Mouse (Mus musculus): ENCODE data around the gene Samd4. TPM values are rescaled to one million over a fixed set of nuclear protein-coding genes. Genes with fewer than 3 reads are reported as not detected.

The Samd4 gene
- total RNA-seq, 2 experiments from 2014 or later = 25.9 to 29.3 TPM

DNA sequence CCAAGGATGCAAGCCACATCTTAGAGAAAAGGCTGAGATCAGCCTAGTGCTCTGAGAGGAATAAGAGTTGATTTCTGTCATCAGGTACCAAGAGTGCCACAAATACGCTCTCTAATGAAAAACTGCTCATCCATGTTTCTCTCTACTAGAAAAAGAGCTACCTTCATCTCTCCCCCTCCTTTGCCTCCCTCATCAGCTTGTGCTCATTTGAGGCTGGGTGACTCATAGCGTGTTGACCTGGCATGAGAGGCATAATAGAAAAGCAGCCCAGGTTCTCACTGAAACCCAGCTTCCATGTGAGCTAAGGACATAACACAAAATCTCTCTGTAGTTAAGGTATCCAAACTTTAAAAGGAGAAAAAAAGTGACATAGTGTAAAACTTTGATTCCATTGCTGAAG, 176.3 kb downstream of the Samd4 start:
- DNase-seq (ENCODE audit: low spot score in 2 of 2) = no peak

DNA sequence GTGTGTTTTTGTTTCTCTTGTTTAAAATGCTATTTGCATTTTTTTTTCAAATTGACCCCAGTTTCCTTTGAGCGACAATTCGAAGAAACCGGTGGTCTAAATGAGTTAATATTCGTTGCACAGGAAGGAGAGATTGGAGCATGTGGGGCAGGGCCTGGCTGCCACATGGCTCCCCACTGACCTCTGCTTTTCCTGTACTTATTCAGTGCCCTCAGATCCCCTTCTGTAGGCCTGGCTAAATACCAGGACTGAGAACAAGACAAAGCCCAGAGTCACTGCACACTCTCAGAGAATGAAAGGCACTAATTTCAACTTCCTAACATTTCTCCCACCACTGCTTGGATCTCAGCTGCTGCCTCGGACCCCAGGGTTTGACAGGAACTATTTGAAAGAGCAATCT, 182.4 kb downstream of the Samd4 start:
- no peak for DNase-seq (ENCODE audit: low spot score in 2 of 2)

DNA sequence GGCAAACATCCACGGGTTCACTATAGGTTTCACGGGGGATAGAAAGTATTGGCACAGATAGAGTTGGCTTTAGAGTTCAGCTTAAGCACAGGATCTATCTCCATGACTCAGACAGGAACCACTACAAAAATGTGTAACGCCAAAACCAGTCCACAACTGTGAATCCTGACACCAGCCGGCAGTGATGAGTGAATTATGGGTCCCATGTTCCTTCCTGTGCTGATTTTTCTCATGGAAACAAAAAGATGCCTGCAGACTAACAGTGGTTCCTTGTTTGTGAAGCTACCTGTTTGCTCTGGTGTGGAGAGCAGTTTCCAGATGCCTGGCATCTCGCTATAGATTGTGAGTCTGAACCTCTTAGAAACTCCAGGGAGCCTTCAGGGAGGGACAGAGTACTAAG, 184.2 kb downstream of the Samd4 start:
- DNase-seq (ENCODE audit: low spot score in 2 of 2) = no peak

DNA sequence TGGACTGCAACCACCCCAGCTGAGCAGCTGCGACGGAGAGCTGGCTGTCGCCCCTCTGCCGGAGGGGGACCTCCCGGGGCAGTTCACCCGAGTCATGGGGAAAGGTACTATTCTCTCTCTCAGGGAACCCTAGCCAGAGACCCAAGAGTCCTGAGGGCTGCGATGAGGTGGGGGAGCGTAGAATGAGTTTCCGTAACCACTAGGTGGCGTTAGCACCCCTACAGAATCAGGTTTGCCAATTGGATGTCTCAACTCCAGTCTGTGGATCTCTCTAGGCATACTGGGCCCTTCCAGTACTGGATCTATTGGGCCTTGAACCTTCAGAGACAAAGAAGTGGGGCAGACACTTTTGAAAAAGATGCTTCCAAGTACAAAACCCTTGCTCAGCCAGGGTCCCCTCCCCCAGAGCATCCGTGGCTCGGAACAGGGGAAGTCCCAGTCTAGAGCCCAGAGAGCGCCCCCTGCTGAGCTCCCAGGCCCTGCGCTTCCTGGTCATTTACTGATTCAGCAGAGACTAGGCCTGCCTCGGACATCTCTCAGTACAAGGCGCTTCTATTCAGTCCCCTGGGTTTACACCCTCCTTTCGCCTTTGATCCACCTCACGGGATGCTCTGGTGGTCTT, 191.5 kb downstream of the Samd4 start:
- DNase-seq (ENCODE audit: low spot score in 2 of 2) = no peak

DNA sequence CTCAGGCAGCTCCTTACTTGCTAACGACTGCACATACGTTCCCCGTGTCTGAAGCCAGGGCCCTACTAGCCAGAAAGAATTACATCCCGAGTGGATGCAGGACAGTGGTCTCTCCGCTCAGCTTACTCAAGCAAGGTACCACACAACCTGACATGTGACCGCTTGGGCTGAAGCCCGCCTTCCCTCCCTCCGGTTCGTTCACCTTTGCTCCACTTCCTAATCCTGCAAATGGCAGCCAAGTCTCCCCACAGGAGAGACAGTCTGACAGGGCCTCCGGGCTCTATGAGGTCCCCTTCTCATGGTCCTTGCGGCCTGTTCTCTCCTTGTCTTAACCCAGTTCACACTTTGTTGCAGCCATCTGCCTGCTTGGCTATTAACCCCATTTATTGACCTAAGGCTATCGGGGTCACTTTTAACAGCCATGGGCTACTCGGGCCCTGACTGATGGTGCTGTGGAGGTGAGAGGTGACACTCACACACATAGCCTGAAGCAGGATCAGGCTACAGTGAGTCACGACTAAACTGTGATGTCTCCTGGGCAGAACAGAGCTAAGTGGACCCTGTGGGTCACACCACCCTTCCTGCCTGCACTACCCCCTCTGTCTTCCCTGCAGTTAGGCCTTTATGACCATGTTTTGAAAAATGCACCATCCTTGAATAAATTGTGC, 192.5 kb downstream of the Samd4 start:
- no peak for DNase-seq (ENCODE audit: low spot score in 2 of 2)

DNA sequence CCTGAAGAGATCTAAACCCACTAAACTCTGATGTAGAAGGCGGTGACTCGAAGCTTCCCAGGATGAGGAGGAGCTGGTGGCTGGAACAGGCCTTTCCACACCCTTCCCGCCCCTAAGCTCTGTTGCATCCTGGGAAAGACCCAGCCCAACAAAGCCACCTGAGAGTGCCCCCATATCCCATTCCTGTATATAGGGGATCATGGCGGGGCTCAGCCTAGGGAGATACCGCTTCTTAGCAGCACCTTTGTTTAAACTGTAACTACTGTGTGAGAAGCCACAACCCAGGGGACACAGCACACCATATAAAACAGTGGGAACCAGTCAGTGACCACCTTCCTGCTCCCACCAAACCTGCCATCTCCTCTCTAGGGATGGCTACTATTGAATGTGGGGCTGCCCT, 193.2 kb downstream of the Samd4 start:
- DNase-seq (ENCODE audit: low spot score in 2 of 2) = no peak

DNA sequence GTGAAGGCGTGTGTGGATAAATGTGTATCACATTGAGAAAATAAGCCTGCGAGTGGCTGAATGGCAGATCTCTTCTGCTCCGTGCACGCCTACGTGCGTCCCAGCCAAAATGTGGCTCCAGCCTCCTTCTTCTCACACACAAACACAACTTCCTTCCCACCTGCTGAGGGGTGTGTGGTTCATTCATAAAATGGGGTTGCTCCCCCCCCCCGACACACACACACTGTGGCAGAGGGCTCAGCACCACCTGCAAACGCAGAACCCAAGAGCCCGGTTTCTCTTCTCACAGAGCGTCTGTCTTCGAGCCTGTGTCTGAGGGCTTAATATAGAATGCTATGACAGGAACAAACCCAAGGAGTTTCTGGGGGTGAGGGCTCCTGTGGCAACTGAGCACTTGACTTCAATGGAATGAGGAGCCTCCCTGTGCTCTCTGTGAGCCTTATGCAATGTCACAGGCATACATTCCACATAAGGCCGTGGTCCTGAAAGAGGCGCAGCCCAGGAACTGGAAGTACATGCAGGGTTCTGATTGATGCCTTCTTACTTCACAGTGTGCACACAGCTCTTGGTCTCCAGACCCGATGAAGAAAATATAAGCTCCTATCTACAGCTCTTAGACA, 194.4 kb downstream of the Samd4 start:
- DNase-seq (ENCODE audit: low spot score in 2 of 2) = peak in 1 of 2 experiments; percentile 16

DNA sequence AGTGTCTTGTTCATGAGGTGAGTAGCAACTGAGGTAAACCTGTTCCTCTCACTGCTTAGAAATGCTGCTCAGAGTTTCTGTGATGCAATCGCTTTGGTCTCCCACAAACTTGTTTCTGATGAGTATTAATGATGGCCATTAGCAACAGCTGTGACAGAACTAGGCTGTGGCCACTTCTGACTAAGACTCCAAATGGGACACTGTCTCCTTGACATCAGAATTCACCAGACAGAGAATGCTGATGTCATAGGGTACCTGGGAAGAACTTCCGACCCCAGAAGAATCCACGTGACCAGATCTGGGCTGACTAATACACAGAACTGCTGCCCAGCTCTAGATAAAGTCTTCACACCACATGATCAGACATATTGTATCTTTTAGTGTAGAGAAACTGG, 194.9 kb downstream of the Samd4 start:
- no peak for DNase-seq (ENCODE audit: low spot score in 2 of 2)

DNA sequence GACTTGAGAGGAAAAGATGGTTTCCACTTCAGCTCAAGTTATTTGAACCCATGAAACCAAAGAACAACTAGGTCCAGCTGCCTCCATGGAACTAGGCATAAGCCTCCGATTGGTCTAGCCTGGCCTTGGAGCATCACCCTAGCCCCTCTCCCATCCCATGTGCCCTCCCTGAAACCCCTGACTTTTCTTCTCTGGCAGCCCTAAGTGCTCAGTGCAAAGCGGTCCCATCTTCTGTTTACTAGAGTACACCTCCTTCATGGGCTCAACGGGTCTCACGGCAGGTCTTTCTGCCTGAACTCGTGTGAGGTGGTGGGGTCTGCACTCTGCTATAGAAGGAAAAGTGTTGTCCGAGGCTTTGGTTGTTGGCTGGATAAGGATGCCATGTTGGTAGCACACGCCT, 197.3 kb downstream of the Samd4 start:
- no peak for DNase-seq (ENCODE audit: low spot score in 2 of 2)

DNA sequence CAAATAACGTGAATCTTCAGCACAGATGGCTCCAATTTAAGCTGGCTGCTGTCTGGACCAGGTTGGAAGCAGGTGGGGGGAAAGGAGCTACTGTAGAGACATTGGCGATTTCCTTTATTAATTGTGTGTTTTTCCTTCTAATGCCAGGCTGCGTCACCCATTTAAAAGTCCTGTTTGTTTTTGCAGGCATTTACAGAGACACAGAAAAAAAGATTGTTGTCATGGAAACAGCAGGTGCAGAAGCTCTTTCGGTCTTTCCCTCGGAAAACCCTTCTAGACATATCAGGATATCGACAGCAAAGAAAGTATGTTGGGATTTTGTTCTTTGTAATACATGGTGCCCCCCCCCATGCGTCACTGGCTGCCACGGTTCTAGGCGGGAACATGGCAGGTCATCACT, 200.7 kb downstream of the Samd4 start:
- DNase-seq (ENCODE audit: low spot score in 2 of 2) = no peak

DNA sequence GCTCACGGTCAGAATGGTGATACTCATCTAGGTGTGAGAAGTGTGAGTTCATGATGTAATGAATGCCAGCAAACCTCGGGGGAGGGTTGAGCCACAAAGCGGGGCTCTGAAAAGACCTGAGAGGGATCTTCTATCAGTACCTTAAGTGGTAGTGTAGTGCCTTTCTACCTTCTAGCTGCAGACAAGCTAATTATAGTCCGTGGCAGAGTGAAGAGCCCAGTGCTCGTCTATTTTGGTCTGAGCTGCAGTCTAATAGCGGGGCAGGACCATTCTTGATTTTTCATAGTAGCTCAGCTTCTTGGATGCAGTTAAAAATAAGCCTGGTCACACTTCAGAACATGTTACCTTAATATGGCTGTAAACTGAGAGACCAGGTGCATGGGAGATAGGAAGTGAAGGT, 201.2 kb downstream of the Samd4 start:
- DNase-seq (ENCODE audit: low spot score in 2 of 2) = no peak

DNA sequence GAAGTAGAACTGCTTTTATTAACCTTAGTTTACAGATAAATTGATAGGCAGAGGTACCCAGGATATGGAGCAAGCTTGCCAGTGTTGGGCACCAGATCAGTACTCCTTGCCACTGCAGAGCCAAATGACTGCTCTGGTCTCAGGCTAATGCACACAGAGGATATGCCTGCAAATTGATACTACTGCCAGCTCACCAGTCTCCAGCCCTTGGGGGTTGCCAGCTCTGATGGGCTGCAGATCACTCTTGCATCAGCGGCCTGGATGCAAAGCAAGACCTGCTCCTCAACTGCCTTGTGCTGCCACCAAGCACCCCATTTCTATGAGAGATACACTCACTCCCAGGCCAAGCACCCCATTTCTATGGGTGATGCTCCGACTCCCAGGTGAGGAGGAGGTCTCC, 202.0 kb downstream of the Samd4 start:
- DNase-seq (ENCODE audit: low spot score in 2 of 2) = no peak

DNA sequence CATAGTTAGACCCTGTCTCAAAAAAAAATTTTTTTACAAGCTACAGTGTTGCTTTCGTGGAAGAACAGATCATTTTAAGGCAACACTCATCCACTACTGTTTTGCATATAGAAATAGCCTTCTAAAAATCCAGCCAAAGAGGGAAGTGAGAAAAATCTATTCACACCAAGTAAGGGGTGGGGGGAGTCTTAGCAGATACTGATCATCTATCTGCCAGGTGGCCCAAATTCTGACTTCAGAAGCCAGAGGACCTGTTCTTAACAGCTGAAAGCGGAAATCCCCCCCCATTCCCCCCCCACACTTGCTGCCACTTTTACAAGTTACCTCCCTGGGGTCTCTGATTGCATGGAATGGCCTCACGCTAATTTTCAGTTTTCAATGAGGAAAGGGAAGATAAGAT, 203.5 kb downstream of the Samd4 start:
- no peak for DNase-seq (ENCODE audit: low spot score in 2 of 2)

DNA sequence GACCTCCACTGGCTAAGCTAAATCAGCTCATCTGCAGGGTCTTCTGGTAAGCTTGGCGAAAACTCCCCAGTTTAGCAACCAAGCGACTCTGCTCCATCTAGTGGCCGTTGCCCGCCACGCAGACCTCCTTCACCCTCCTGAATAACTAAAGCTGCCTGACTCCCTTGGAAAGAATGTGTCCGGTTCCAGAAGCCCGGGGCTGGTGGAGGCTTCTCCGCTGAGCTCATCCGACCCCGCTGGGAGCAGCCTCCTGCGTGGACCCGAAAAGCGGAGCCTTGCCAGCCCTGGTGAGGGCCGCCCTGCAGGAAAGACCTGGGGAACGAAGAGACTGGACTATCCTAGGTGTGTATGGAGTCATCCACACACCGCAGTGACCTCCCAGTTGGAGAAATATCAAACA, 204.1 kb downstream of the Samd4 start:
- peak; percentile 53 to 58 for DNase-seq (ENCODE audit: low spot score in 2 of 2)

DNA sequence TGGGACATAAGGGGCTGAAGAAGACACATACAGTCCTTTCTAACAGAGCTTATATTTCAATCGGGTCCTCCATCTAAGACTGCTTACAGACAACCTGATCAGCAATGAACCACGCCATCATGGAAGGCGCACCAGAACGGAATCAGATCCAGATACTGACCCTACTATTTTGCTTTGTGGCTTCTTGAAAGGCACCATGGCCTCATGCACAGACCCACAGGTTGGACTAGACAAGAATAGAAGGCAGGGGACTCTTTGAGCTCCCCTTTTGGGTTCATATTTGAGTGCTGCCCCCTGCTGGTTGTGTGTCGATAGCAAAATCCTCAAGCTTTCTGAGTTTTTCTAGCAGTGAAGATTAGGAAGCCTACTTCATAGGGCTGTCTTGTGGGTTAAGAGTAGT, 204.5 kb downstream of the Samd4 start:
- peak; percentile 74 to 84 for DNase-seq (ENCODE audit: low spot score in 2 of 2)

DNA sequence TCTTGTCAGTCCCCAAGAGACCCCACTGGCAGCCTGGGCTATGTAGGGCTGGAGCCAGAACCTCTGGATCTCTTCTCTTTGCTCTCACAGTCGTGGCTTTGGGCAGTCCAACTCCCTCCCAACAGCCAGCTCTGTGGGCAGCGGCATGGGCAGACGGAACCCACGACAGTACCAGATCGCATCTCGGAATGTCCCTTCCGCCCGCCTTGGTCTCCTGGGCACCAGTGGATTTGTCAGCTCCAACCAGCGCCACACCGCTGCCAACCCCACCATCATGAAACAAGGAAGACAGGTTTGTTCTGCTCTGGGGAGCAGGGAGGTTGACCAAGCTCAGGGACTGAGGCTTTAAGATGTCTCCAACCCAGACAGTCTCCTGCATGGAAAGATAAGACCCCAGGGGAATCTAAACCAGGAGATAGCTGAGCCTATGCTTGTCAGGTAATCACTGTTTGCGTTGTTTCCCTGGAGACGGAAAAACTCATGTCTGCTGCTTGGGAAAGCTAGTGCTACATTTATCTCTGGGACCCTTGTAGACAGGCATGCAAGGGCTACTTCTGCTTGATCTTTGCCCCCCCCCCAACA, 205.1 kb downstream of the Samd4 start:
- DNase-seq (ENCODE audit: low spot score in 2 of 2) = no peak

DNA sequence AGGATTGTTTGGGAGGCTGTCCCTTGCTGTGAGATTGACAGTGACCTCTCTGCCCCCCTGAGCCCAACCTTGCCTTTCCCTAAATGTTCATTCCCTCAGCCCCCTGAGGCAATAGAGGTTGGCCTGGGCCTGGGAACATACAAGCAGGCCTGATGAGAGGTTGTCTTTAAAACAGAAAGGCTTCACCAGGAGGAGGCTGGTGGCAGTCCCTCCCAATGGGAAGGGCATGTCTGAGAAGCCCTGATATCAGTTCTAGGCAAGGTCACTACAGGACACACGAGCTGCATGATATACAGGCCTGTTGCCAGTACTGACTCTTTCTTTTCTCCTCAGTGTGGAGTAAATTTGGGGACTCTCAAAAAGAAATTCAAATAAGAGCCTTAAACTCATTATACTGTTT, 205.7 kb downstream of the Samd4 start:
- DNase-seq (ENCODE audit: low spot score in 2 of 2) = no peak

DNA sequence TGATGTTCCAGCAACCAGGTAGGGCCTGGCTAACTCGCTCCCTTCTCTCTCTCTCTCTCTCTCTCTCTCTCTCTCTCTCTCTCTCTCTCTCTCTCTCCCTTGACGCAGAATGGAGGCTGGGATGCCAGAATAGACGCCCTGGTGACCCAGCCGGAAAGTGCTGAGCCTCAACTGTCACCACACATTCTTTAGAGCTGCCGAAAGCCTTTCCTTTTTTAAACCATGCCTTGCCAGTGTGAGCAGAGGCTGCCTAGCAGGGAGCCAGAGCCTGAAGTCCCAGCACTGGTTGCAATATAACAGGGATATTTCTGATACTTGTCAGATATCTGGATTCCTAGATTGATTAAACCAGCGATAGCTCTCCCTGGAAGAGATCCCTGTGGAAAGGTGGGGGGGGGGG, 206.5 kb downstream of the Samd4 start:
- no peak for DNase-seq (ENCODE audit: low spot score in 2 of 2)

DNA sequence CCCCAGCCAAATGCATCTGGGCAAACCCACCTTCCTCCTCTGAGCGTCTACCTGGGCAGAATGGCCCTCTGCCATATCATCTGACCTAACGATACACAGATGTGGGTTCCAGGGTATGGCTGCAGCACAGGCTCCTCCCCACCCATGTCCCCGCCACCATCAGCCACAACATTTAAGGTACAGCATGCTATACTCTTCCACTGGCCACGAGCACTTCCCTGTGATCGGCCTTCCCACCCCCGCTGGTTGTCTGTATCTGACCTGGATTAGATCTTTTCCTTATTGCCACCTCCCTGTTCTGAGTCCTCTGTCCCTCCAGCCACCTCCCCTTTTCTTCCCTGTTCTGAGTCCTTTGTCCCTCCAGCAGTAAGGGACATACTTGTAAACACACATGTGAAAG, 209.3 kb downstream of the Samd4 start:
- no peak for DNase-seq (ENCODE audit: low spot score in 2 of 2)

DNA sequence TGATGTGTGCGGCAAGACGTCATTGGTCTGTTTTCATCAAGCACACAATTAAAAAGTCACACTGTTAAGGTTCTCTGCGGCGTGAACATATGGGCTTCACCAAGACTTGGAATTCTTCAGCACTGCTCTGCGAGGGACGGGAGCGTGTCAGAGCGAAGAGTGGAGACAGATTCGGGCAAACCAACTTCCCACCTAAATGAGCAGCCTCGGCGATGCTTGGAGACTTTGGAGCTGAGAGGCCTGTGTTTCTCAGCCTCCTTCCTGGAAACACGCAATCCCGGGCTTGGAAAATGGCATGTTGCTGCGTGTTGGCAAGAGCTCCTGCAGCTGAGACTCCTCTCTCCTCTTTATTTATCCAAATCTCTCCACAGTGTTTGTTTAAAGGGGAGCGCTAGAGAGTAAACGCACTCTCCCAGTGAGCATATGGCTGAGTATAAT, 210.7 kb downstream of the Samd4 start:
- peak; percentile 52 to 66 for DNase-seq (ENCODE audit: low spot score in 2 of 2)

DNA sequence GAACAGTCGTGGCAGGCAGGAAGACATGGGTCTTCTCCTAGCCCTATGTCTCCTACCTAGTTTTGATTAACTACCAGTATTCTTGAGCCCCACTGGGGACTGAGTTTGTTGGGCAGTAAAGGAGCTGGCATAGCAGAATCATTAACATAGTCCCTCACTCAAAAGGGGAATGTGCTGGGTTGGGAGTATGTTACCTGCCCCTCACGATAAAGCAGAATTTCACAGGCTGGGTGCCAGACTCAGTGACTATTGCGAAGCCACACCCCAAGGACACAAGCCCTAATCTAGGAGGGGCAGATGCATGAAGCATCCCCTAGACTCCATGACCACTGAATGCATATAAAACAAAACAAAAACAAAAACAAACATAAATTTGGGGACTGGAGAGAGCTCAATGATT, 212.4 kb downstream of the Samd4 start:
- no peak for DNase-seq (ENCODE audit: low spot score in 2 of 2)

DNA sequence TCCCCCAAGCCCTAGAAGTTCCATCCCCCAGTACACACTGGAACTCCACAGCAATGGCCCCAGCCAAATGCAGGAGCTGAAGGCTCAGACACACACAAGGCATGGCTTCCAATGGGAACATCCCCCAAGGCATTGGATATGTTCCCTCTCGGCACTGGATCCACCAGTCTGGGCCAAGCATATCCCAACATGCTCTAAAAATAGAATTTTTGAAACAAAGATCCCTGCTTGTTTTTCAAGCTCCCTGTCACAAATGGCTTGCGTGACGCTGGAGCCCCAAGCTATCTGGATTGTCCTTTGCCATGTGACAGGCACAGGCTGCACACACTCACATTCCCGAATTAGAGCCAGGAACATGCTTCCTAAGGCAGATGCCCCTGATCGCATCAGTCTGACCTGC, 213.7 kb downstream of the Samd4 start:
- DNase-seq (ENCODE audit: low spot score in 2 of 2) = no peak
